Mouse (Mus musculus) ES-Bruce4 (cell line): ENCODE data around the gene Larp1. TPM values are rescaled to one million over a fixed set of nuclear protein-coding genes. Genes with fewer than 3 reads are reported as not detected.

ENCODE experiments used
- H3K27ac ChIP-seq: 2 replicates; pipeline ENCODE4 v1.5.1; 2012; ENCODE audit warnings: low read length, inconsistent platforms; ENCODE audit not compliant: insufficient read depth
- H3K27me3 ChIP-seq: 2 replicates; pipeline ENCODE4 v1.6.1; 2012; ENCODE audit warnings: mild to moderate bottlenecking, low read length, inconsistent platforms; ENCODE audit not compliant: control insufficient read depth, poor library complexity, insufficient read depth, severe bottlenecking
- H3K36me3 ChIP-seq: 2 replicates; pipeline ENCODE4 v1.6.1; 2012; ENCODE audit warnings: inconsistent platforms, mild to moderate bottlenecking, low read length, moderate library complexity; ENCODE audit not compliant: control insufficient read depth, poor library complexity, insufficient read depth, severe bottlenecking
- H3K4me1 ChIP-seq: one replicate; pipeline ENCODE4 v1.8.1; 2011; ENCODE audit warnings: low read length; ENCODE audit not compliant: control insufficient read depth, insufficient read depth
- H3K4me3 ChIP-seq: 2 replicates; pipeline ENCODE4 v1.5.1; 2011; ENCODE audit warnings: low read depth, mild to moderate bottlenecking, low read length
- H3K9ac ChIP-seq: 2 replicates; pipeline ENCODE4 v1.6.1; 2012; ENCODE audit warnings: low read depth, mild to moderate bottlenecking, inconsistent platforms; ENCODE audit not compliant: poor library complexity, severe bottlenecking
- H3K9me3 ChIP-seq: replicated peaks from 2 replicates; pipeline ENCODE4 v1.6.1; 2012; ENCODE audit warnings: mild to moderate bottlenecking, low read length, inconsistent platforms; ENCODE audit not compliant: control insufficient read depth, poor library complexity, insufficient read depth, severe bottlenecking
- CTCF ChIP-seq: IDR thresholded peaks from one replicate; pipeline ENCODE4 v1.8.1; 2011; ENCODE audit warnings: low read depth, low read length
- EP300 ChIP-seq: IDR thresholded peaks from 2 replicates; pipeline ENCODE4 v1.6.1; 2011; ENCODE audit warnings: low read depth, low read length; ENCODE audit not compliant: insufficient read depth
- POLR2A ChIP-seq: IDR thresholded peaks from one replicate; pipeline ENCODE4 v1.8.1; 2011; ENCODE audit warnings: low read length; ENCODE audit not compliant: insufficient read depth
- polyA plus RNA-seq: library from polyadenylated mRNA; stranded (reverse); fragments of >200 nt; gene quantifications from 2 replicates; pipeline ENCODE4 v1.2.4, GENCODE M21; 2011; ENCODE audit warnings: low read depth; ENCODE audit not compliant: missing spikeins, insufficient read depth, insufficient read length

Gene Larp1
- polyA plus RNA-seq, 1 experiment = 164 TPM

DNA sequence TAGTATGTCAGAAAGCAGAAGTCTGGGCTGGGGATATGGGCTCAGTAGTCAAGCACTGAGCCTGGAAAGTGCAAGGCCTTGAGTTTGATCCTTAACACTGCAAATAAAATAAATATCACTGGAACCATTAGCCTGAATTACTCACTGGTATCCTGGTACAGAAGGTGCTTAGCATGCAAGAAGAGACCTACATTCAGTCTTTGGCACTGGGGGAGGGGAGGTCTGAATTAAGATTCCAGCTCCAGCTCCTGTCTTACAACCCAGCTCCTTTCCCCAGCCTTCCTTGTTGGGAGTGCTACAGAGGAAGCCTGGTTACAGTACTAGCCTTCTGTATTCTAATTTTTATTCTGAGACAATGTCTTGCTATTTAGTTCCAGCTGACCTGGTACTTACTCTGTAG, 3.8 kb upstream of the Larp1 start:
- Histone ChIP-seq H3K9ac (no peak overlapping the region), H3K27me3 (no peaks in the 10 kb centered on the region), H3K4me3 (no peak overlapping the region), H3K36me3 (no peaks in the 10 kb centered on the region), H3K4me1 (no peaks in the 10 kb centered on the region), H3K27ac (no peak overlapping the region), H3K9me3 (no peaks in the 10 kb centered on the region)
- no peak for TF ChIP-seq EP300
- TF ChIP-seq CTCF = no peak
- no peak for TF ChIP-seq POLR2A

DNA sequence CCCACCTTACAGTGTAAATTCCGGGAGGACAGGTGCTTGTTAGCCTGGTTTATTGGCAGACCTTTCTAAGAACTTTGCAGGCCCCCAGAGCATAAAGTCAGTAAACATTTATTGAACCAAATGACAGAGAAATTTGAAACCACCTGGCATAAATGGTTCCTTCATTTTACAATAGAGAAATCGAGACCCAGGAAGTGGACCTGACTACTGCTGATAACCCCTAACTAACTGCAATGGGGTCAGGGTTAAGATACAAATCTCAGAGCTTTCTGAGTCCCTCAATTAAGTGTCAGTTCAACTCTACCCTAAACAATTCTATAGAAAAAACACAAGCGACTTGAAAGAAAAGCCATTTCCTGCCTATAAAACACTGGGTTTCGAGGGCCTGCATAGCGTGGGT, 851 bp upstream of the Larp1 start:
- H3K9ac ChIP-seq = peak overlapping the region; percentile 100
- peaks cover under 1% of the 10 kb centered on the region for H3K4me1 ChIP-seq
- peak overlapping the region; percentile 24 for H3K27ac ChIP-seq
- no peaks in the 10 kb centered on the region for H3K9me3 ChIP-seq
- H3K27me3 ChIP-seq = no peaks in the 10 kb centered on the region
- peak overlapping the region; percentile 79 for H3K4me3 ChIP-seq
- no peaks in the 10 kb centered on the region for H3K36me3 ChIP-seq
- TF ChIP-seq EP300 (no peak), CTCF (no peak), POLR2A (no peak)

DNA sequence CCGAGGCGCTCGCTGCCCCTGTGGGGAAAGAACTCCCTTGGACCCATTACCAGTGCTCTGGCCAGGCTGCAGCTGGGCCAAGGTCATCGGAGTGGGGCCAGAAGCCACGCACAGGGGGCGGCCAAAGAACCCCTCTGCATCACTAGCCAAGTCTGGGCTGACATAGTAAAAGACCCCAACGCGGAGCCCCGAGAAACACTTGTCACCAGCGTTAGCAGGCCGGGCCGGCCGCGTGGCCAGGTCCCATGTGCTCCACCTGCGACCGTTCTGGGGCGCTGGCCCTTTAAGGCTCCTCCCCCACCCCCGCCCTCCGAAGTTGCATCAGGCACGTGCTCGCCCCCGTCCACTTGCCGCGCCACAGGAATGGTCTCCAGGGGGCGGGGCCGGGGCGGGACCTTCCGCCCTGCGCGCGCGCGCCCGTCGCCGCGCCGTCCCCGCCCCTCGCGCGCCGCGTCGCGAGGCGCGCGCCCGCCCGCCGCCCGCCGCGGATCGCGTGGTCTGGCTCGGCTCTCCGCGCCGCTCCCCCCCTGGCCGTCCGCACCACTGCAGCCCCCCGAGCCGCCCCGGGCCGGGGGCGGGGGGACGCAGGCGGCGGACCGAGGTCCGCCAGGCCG, 320 bp upstream of the Larp1 start:
- Histone ChIP-seq H3K9me3 (no peaks in the 10 kb centered on the region), H3K4me1 (peaks cover 4% of the 10 kb centered on the region), H3K27ac (peak overlapping the region; percentile 24), H3K4me3 (peak overlapping the region; percentile 79), H3K27me3 (no peaks in the 10 kb centered on the region), H3K9ac (peak overlapping the region; percentile 100), H3K36me3 (no peaks in the 10 kb centered on the region)
- TF ChIP-seq CTCF = no peak
- TF ChIP-seq POLR2A = no peak
- no peak for TF ChIP-seq EP300

DNA sequence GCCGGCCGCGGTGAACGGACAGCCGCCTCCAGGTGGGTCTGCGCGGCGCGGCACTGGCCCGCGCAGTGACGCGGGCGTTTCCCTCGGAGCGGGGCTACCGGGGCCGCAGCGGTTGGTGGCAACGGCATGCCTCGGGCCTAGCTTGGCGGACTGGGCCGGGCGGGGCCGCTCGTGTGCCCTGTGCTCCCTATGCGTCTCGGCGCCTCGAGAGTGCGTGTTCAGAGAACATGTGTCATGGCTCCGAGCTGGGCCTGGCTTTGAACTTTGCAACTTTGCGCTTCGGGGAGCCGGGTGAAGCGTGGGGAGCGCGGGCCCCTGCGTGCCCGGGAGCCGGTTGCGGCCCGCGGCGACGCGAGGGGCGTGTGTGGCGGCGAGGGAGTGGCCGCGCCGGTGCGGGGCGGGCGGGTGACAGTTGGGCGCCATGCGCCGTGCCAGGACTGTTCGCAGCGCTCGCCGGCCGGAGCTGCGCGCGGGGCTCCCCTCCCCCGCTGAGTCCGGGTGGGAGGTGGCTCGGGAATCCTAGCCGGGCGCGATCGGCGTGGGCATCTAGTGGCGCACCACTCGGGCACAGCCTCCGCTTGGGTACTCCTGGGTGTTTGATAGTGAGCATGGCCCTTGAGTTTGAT, 765 bp downstream of the Larp1 start:
- Histone ChIP-seq H3K36me3 (no peaks in the 10 kb centered on the region), H3K27me3 (no peaks in the 10 kb centered on the region), H3K4me3 (peak overlapping the region; percentile 77), H3K9ac (peak overlapping the region; percentile 100), H3K4me1 (peaks cover 4% of the 10 kb centered on the region), H3K9me3 (no peaks in the 10 kb centered on the region), H3K27ac (peak overlapping the region; percentile 10; the same call in 1 of the 2 replicates)
- TF ChIP-seq POLR2A (no peak), CTCF (no peak), EP300 (no peak)

DNA sequence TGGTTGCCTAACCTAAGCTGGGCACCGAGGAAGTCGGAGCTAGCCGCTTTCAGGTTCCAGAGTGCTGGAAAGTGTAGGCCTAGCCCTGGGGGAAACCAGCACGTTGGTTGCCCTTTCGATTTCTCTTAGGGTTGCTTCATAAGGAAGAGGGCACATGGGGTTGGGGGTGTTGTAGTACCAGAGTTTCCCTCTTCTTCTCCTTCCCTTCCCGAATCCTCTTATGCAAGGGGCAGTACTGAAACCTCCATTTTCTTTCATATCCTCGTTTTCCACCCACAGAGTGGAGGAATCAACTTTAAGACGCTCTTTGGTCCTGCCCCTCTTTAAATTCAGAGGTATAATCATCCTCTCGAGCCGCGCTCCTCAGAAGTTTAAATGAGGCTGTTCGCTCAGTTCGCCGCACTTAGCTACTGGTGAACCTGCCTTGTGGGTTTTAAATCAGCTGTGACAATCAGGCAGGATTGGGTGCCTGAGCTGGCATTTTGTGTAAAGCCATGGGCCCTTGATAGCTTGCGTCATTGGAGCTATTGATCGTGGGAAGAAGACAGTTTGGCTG, 1.4 kb downstream of the Larp1 start:
- no peak for TF ChIP-seq CTCF
- H3K4me1 ChIP-seq = peaks cover 4% of the 10 kb centered on the region
- H3K27ac ChIP-seq = no peak overlapping the region
- no peaks in the 10 kb centered on the region for H3K9me3 ChIP-seq
- peak overlapping the region; percentile 100 for H3K9ac ChIP-seq
- H3K27me3 ChIP-seq = no peaks in the 10 kb centered on the region
- H3K36me3 ChIP-seq = no peaks in the 10 kb centered on the region
- peak overlapping the region; percentile 77 for H3K4me3 ChIP-seq

DNA sequence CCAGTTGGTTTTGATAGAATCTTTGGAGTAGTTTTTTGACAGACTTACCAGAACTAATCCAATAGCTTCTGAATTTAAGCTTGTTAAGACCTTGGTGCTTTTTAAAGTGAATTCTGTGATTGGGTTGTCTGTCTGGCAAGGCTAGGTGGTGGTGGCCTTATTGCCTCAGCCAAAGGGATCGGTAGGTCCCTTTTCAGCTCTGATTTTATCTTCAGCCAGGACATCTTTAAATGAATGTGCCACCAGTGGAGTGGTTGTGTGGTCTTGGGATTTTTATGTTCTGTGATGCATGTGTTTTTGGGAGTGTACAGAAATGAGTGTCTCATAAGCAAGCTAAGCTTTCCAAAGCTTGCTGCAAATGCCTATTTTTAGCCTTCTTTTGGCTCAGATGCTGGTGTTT, 2.1 kb downstream of the Larp1 start:
- Histone ChIP-seq H3K4me1 (peaks cover 5% of the 10 kb centered on the region), H3K36me3 (no peaks in the 10 kb centered on the region), H3K4me3 (no peak overlapping the region), H3K9me3 (no peaks in the 10 kb centered on the region), H3K27ac (no peak overlapping the region), H3K27me3 (no peaks in the 10 kb centered on the region), H3K9ac (peak overlapping the region; percentile 100)
- no peak for TF ChIP-seq EP300
- no peak for TF ChIP-seq POLR2A
- TF ChIP-seq CTCF = no peak
